10 mouse cellular contexts compared by ENCODE assay signal in the genomic region with DNA sequence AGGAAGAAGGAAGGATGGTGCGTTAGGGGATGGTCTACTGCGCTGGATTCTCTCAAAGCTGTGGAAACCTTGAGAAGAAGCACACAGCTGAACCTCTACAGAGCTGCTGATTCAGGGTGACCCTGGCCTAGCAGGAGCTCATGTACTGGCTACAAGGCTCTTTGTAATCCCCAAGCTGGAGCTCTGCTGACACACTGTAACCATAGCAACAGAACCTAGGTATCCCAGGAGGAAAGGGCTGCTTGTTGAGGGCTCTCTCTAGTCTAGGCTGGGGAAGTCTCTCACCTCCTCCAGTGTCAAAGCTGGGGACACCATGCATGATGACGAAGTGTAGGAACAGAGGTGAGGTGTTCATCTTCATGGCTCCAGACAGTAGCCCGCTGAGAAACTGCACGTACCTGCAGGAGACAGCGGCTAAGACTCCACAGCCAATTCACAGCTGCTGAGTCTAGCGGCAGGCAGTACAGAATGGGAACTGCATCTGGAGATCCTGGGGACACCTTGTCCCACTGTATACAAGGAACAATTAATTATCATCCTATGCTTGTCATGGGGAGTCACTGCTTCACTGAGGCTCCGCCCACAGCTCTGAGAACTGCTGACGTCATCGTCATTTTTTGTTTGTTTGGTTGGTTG.
DNase-seq lines count a peak whose midpoint lies in the region; ATAC-seq lines count a peak whose summit lies in the region.
"Had no signal": no experiment of that assay in that cellular context is flagged by ENCODE, and none has a peak within 500 bp of the region (broad histone marks: within the 10 kb centered on the region; RNA-seq: fewer than 3 reads in every experiment).

No protein-coding gene starts in this region.

- peak; percentile 32 for DNase-seq in adrenal gland, adult 8-10 months
- DNase-seq in adrenal gland, postnatal 10 days: no peak
- DNase-seq in embryonic facial prominence, embryonic 14.5 days (ENCODE audit: low spot score): peak; percentile 35
- DNase-seq in hindbrain, embryonic 14.5 days (ENCODE audit: low spot score): no peak
- no peak for DNase-seq in spleen, adult 12 weeks (ENCODE audit: low spot score)
- no peak for DNase-seq in layer of hippocampus, adult 8-10 months (ENCODE audit: low spot score in 2 of 2)
- DNase-seq: kidney, adult 18-20 months had no signal

- H3K27ac ChIP-seq in embryonic facial prominence, embryonic 14.5 days (replicated peaks; ENCODE audit: low read depth, low read length): no peak overlapping the region
- no peak overlapping the region for H3K27ac ChIP-seq in hindbrain, embryonic 14.5 days
- no peak overlapping the region for H3K27ac ChIP-seq in neural tube, embryonic 12.5 days
- H3K27ac ChIP-seq: limb, embryonic 15.5 days had no signal

- no peak overlapping the region for H3K9ac ChIP-seq in embryonic facial prominence, embryonic 14.5 days (ENCODE audit: low read depth, low read length)
- no peak overlapping the region for H3K9ac ChIP-seq in hindbrain, embryonic 14.5 days
- H3K9ac ChIP-seq in neural tube, embryonic 12.5 days: no peak overlapping the region
- H3K9ac ChIP-seq: limb, embryonic 15.5 days had no signal

- no peak overlapping the region for H3K4me2 ChIP-seq in embryonic facial prominence, embryonic 14.5 days (ENCODE audit: low read depth, low read length)
- no peak overlapping the region for H3K4me2 ChIP-seq in hindbrain, embryonic 14.5 days (replicated peaks)
- H3K4me2 ChIP-seq in neural tube, embryonic 12.5 days (replicated peaks): no peak overlapping the region
- H3K4me2 ChIP-seq: limb, embryonic 15.5 days had no signal

- 0 out of 2 replicates have a peak, but pooled peaks cover 1% of the 10 kb centered on the region for H3K4me1 ChIP-seq in embryonic facial prominence, embryonic 14.5 days (ENCODE audit: control insufficient read depth, insufficient read depth, low read length)
- peaks cover 7% of the 10 kb centered on the region for H3K4me1 ChIP-seq in hindbrain, embryonic 14.5 days (replicated peaks; ENCODE audit: control insufficient read depth, insufficient read depth, low read length)
- peaks cover 6% of the 10 kb centered on the region; the same call in 1 of the 2 replicates for H3K4me1 ChIP-seq in neural tube, embryonic 12.5 days

- ATAC-seq in embryonic facial prominence, embryonic 14.5 days (ENCODE audit: low read depth): peak; percentile 58
- peak; percentile 68 for ATAC-seq in hindbrain, embryonic 14.5 days (ENCODE audit: low FRiP score)
- ATAC-seq in neural tube, embryonic 12.5 days (ENCODE audit: low FRiP score, low read depth): peak; percentile 29; the same call in 1 of the 2 replicates
- no peak for ATAC-seq in cerebellum, adult (ENCODE audit: insufficient number of reproducible peaks, low FRiP score, low TSS enrichment)

- no peak overlapping the region for H3K4me3 ChIP-seq in embryonic facial prominence, embryonic 14.5 days (ENCODE audit: low read depth, low read length)
- no peak overlapping the region for H3K4me3 ChIP-seq in hindbrain, embryonic 14.5 days (replicated peaks; ENCODE audit: low read length)
- H3K4me3 ChIP-seq in neural tube, embryonic 12.5 days: no peak overlapping the region
- H3K4me3 ChIP-seq: limb, embryonic 15.5 days had no signal

- H3K9me3 ChIP-seq in embryonic facial prominence, embryonic 14.5 days (ENCODE audit: control insufficient read depth, low read length): no peaks in the 10 kb centered on the region
- no peaks in the 10 kb centered on the region for H3K9me3 ChIP-seq in hindbrain, embryonic 14.5 days (ENCODE audit: control insufficient read depth, low read length)
- H3K9me3 ChIP-seq in neural tube, embryonic 12.5 days: no peaks in the 10 kb centered on the region
- H3K9me3 ChIP-seq: limb, embryonic 15.5 days had no signal

- H3K27me3 ChIP-seq in embryonic facial prominence, embryonic 14.5 days (replicated peaks; ENCODE audit: control insufficient read depth, insufficient read depth, low read length): no peaks in the 10 kb centered on the region
- H3K27me3 ChIP-seq in hindbrain, embryonic 14.5 days (ENCODE audit: control insufficient read depth, insufficient read depth, low read length): no peaks in the 10 kb centered on the region
- H3K27me3 ChIP-seq in neural tube, embryonic 12.5 days (replicated peaks): no peaks in the 10 kb centered on the region
- H3K27me3 ChIP-seq: limb, embryonic 15.5 days had no signal

- 92% methylated on average over 10 of the region's 10 CpGs for WGBS in embryonic facial prominence, embryonic 14.5 days
- 86% methylated on average over 10 of the region's 10 CpGs for WGBS in hindbrain, embryonic 14.5 days
- WGBS in neural tube, embryonic 12.5 days: 89% methylated on average over 10 of the region's 10 CpGs

- H3K36me3 ChIP-seq in embryonic facial prominence, embryonic 14.5 days (ENCODE audit: control insufficient read depth, insufficient read depth, low read length): peaks cover 74% of the 10 kb centered on the region
- H3K36me3 ChIP-seq in hindbrain, embryonic 14.5 days (replicated peaks; ENCODE audit: control insufficient read depth, insufficient read depth): no peaks in the 10 kb centered on the region
- no peaks in the 10 kb centered on the region for H3K36me3 ChIP-seq in neural tube, embryonic 12.5 days

Comparison
In these comparisons a context has a peak if more than half of its experiments do, and no peak if none do; other contexts are left out.
1. DNase-seq: peak in adrenal gland, adult 8-10 months (single experiment) and embryonic facial prominence, embryonic 14.5 days (single experiment); none in adrenal gland, postnatal 10 days (single experiment), hindbrain, embryonic 14.5 days (single experiment), spleen, adult 12 weeks (single experiment) and layer of hippocampus, adult 8-10 months (0 of 2).